Mouse (Mus musculus) limb, embryonic 11.5 days (tissue): ENCODE data around the gene Atp6v1f. TPM values are rescaled to one million over a fixed set of nuclear protein-coding genes. Genes with fewer than 3 reads are reported as not detected.
A peak's percentile ranks its signal among the peaks of the same experiment; 100 is the strongest.

Experiments used
- ATAC-seq: fragments of 200-750 bp; cut with Nextera tagmentation; 2 replicates; pipeline ENCODE4 v1.8.0; 2017; ENCODE audit warnings: low read depth; ENCODE audit not compliant: insufficient number of reproducible peaks, low FRiP score, low TSS enrichment
- DNase-seq: peaks from one replicate; pipeline ENCODE4 v3.0.0-alpha.2; 2015; ENCODE audit warnings: low spot score
- H3K27ac ChIP-seq: fragments of 300-500 bp; sonication (generic); replicated peaks from 2 replicates; pipeline ENCODE4 v1.5.1; 2014; ENCODE audit warnings: low read depth, mild to moderate bottlenecking, low read length
- H3K27me3 ChIP-seq: fragments of 300-500 bp; sonication (generic); 2 replicates; pipeline ENCODE4 v1.6.1; 2014; ENCODE audit warnings: mild to moderate bottlenecking, low read length, mixed read lengths; ENCODE audit not compliant: control insufficient read depth, insufficient read depth
- H3K36me3 ChIP-seq: fragments of 300-500 bp; sonication (generic); 2 replicates; pipeline ENCODE4 v1.6.1; 2014; ENCODE audit warnings: mild to moderate bottlenecking, low read length, moderate library complexity, mixed read lengths; ENCODE audit not compliant: control insufficient read depth, insufficient read depth
- H3K4me1 ChIP-seq: fragments of 300-500 bp; sonication (generic); 2 replicates; pipeline ENCODE4 v1.6.1; 2014; ENCODE audit warnings: low read length, mixed read lengths; ENCODE audit not compliant: control insufficient read depth, insufficient read depth
- H3K4me2 ChIP-seq: fragments of 300-500 bp; sonication (generic); 2 replicates; pipeline ENCODE4 v1.6.1; 2014; ENCODE audit warnings: low read depth, mild to moderate bottlenecking, moderate library complexity; ENCODE audit not compliant: severe bottlenecking
- H3K4me3 ChIP-seq: fragments of 300-500 bp; sonication (generic); 2 replicates; pipeline ENCODE4 v1.5.1; 2014; ENCODE audit warnings: low read depth, low read length
- H3K9ac ChIP-seq: fragments of 300-500 bp; sonication (generic); 2 replicates; pipeline ENCODE4 v1.6.1; 2014; ENCODE audit warnings: mild to moderate bottlenecking, low read length
- H3K9me3 ChIP-seq: fragments of 300-500 bp; sonication (generic); 2 replicates; pipeline ENCODE4 v1.6.1; 2016; ENCODE audit warnings: low read length; ENCODE audit not compliant: control insufficient read depth
- WGBS: fragments of 180-500 bp; shearing (Covaris S2); extraction: QIAGEN DNeasy Blood & Tissue Kit; methylation state at CpG from one replicate; pipeline ENCODE4 v1.1.7; 2014; 5-methylcytosine and 5-hydroxymethylcytosine counted together
- polyA plus RNA-seq: library from polyadenylated mRNA; unstranded; fragments of >200 nt; fragmentation: Nextera tagmentation; extraction: Ambion mirVana; gene quantifications from 2 replicates; pipeline ENCODE4 v1.2.1, GENCODE M21; 2014

Gene Atp6v1f
- polyA plus RNA-seq, 1 experiment from 2014 or later: 198 TPM

DNA sequence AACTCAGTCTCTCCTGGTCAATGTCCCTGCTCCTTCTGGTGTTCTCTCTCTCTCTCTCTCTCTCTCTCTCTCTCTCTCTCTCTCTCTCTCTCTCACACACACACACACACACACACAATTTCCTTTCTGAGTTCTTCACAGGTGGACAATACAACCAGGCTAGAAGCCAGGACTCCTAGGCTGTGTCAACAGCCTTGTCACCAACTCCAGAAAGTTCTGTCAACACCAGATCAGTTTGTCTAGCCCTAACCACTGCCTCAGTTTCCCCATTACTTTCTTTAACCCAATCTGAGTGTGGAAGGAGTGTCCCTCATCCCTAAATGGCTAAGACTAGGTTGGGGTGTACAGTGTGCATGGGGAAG, 34.9 kb upstream of the Atp6v1f start:
- DNase-seq (no peak), ATAC-seq (no peak)
- H3K9ac ChIP-seq: peak overlapping the region; percentile 66; the same call in 1 of the 2 replicates
- H3K9me3 ChIP-seq: no peaks in the 10 kb centered on the region
- no peaks in the 10 kb centered on the region for H3K36me3 ChIP-seq
- H3K4me1 ChIP-seq: peaks cover 34% of the 10 kb centered on the region
- peaks cover 9% of the 10 kb centered on the region for H3K27me3 ChIP-seq
- peak overlapping the region; percentile 45 for H3K4me3 ChIP-seq
- H3K4me2 ChIP-seq: peak overlapping the region; percentile 89
- no peak overlapping the region for H3K27ac ChIP-seq

DNA sequence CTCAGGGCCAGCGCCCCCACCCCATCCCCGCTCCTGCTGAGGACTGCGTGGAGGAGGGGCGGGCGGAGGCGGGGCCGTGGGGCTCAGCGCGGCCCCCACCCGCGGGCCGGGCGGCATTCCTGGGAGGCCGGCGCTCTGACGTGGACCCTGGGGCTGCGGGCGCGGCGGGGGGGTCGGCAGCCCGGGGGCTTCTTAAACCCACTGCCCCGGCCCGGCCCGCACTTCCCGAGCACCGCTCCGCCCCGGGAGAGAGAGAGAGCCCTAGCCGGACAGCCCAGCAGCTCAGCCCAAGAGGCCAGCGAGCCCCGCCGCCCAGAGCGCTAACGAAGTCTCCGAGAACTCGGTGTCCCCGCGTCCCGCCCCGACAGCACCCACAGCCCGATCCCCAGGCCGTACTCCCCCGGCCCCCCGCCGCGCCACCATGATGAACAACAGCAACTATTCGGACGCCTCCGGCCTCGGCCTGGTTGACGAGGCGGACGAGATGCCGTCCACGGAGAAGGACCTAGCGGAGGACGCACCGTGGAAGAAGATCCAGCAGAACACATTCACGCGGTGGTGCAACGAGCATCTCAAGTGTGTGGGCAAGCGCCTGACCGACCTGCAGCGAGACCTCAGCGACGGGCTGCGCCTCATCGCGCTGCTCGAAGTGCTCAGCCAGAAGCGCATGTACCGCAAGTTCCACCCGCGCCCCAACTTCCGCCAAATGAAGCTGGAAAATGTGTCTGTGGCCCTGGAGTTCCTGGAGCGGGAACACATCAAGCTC, 34.3 kb upstream of the Atp6v1f start, which contains the start of gene Flnc:
TSS of gene Flnc (plus strand) at position 219 of the 766 bp plus-strand sequence.
- DNase-seq (peak; percentile 65), ATAC-seq (no peak)
- H3K4me3 ChIP-seq: peak within 1 kb of the TSS; percentile 45
- peaks cover 34% of the 10 kb centered on the region for H3K4me1 ChIP-seq
- no peak within 1 kb of the TSS for H3K27ac ChIP-seq
- H3K9me3 ChIP-seq: no peaks in the 10 kb centered on the region
- peak within 1 kb of the TSS; percentile 89 for H3K4me2 ChIP-seq
- peaks cover 9% of the 10 kb centered on the region for H3K27me3 ChIP-seq
- no peaks in the 10 kb centered on the region for H3K36me3 ChIP-seq
- peak within 1 kb of the TSS; percentile 66 for H3K9ac ChIP-seq
- under 1% methylated on average over 71 of the region's 77 CpGs for WGBS

DNA sequence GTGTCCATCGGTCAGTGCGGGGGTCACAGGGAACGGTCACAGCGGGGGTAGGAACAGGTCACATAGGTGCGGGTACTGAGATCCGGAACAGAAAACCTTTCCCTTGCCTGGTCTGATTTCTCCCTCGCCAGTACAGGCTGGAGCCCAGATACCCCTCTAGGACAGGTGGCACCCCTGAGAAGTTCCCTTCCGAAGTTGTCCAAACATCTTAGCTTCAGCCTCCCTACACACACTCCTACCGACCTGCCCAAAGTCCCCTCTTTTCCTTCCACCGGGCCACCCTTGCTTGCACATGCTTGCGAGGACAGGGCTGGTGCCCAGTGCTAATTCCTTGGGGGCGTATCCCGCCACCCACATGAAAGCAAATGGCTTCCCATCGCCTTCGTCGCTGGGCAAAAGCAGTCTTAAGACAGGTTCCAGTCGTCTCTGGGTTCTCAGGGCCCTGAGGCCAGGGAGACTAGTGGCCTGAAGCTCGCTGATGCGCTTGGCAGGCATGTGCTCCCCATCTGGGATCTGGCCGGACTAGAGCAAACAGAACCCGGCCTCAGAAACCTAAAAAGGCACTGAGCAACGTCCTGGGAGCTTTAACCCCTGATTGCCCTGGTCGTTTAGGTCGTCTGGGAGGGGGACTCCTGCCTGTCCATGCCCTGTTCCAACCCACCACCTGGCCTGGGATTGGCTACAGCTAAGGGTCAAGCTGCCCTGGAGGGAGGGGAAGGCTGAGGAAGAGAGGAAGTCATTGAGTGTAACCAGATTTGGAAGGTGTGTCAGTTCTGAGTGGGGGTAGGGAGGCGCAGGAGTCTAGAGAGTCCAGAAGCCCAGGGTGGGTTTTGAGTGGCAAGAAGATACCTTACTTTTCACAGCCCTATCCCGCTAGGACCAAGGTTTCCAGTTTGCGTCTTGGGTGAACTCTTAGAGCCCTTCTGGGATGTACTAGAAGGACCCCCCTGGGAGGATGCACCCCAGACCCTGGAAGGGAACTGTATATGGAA, 33.4 kb upstream of the Atp6v1f start:
- no peak overlapping the region for H3K27ac ChIP-seq
- 0 out of 2 replicates have a peak, but pooled peaks have one; percentile 1 for ATAC-seq
- no peaks in the 10 kb centered on the region for H3K9me3 ChIP-seq
- peak overlapping the region; percentile 45 for H3K4me3 ChIP-seq
- 2% methylated on average over 27 of the region's 27 CpGs for WGBS
- H3K4me1 ChIP-seq: peaks cover 34% of the 10 kb centered on the region
- no peaks in the 10 kb centered on the region for H3K36me3 ChIP-seq
- H3K9ac ChIP-seq: peak overlapping the region; percentile 66; the same call in 1 of the 2 replicates
- peaks cover 9% of the 10 kb centered on the region for H3K27me3 ChIP-seq
- peak overlapping the region; percentile 89 for H3K4me2 ChIP-seq
- peak; percentile 68 for DNase-seq

DNA sequence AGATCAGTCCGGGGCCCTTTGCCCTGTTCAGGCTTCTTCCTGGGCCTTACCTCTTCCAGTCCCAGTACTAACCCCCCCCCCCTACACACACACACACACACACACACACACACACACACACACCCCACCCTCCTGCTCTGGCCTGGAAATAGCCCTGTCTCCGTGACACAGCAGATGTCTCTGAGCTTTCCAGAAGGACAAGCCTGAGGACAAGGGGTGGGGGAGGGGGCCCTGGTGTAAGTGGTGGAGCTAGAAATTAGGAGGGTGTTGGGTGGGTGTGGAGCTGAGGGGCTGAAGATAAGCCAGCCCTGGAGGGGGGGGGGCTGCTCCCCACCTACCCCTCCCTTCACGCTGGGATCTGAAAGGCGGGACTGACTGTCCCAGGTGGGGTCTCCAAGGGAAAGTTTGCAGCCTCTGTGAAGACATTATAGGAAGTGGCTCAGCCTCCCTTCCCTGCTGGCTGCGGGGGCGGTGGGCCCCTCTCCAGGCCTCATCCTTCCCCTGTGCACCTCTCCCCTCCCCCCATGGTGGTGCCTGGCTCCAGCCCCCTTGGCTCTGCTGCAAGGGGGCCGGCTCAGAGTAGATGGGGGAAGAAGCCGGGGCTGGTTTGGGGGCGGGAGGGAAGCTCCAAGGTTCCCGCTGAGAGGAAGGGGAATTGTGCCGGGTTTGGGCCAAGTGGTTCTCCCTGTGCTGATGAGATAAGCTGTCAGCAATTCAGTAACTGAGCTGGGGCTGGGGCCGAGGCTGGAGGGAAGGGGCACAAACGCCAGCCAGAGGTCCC, 32.4 kb upstream of the Atp6v1f start:
- 2% methylated on average over 13 of the region's 13 CpGs for WGBS
- Histone ChIP-seq H3K4me2 (peak overlapping the region; percentile 89), H3K27ac (peak overlapping the region; percentile 1; the same call in 1 of the 2 replicates), H3K4me1 (peaks cover 34% of the 10 kb centered on the region), H3K9me3 (no peaks in the 10 kb centered on the region), H3K4me3 (peak overlapping the region; percentile 45), H3K36me3 (no peaks in the 10 kb centered on the region), H3K9ac (0 out of 2 replicates have a peak overlapping the region, but pooled peaks have one; percentile 49), H3K27me3 (peaks cover 9% of the 10 kb centered on the region)
- ATAC-seq: 0 out of 2 replicates have a peak, but pooled peaks have one; percentile 17
- DNase-seq: peak; percentile 53

DNA sequence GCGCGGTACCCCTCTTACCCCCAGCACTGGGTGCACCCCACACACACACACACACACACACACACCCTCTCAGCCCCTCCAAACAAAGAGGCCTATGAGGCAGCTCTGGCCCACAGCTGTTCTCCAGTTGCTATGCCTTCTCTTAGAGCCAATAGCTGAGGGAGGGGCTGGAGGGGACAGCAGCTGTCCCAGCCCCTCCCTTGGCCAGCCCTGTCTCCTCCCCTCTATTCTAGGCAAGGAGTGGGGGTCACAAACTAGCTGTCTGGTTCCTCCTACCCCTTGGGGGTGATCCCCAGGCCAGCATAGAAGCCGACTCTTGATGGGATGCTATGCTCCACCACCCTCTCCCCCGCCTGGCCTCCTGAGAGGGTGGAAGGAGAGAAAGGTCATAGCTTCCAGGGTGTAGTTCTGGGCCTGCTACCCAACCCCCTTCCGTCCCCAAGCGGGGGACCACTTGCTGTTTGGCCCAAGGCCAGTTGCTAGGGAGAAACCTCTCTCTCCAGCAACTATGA, 31.5 kb upstream of the Atp6v1f start:
- peak; percentile 54 for DNase-seq
- Histone ChIP-seq H3K9me3 (no peaks in the 10 kb centered on the region), H3K4me1 (peaks cover 34% of the 10 kb centered on the region), H3K4me3 (no peak overlapping the region), H3K9ac (peak overlapping the region; percentile 34; the same call in 1 of the 2 replicates), H3K4me2 (peak overlapping the region; percentile 40), H3K27me3 (peaks cover 9% of the 10 kb centered on the region), H3K36me3 (no peaks in the 10 kb centered on the region), H3K27ac (peak overlapping the region; percentile 36; the same call in 1 of the 2 replicates)
- ATAC-seq: peak; percentile 70
- WGBS: 10% methylated on average over 6 of the region's 6 CpGs

DNA sequence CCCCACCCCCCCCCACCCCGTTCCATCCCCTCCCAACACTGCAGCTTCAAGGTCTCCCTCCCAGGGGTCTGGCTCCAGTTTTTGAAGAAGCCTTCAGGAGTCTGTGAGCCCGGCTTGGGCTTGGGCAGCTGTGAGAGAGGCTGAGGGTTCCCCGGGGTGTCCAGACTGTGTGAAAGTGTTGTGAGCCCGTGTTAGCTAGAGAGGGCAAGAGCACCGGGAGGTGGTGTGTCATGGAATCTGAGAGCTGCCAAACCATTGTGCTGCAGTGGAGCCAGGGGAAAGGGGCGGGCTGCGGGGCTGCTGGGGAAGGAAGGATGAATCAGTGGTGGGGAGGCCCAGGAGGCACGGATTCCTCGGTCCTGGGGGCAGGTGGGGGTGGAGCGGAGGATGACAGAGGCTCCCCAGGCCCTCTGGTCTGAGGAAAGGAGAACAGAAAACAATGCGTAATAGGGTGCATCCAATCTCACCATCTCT, 31.0 kb upstream of the Atp6v1f start:
- Histone ChIP-seq H3K27me3 (peaks cover 9% of the 10 kb centered on the region), H3K4me3 (0 out of 2 replicates have a peak overlapping the region, but pooled peaks have one; percentile 5), H3K9ac (peak overlapping the region; percentile 22; the same call in 1 of the 2 replicates), H3K36me3 (no peaks in the 10 kb centered on the region), H3K4me2 (peak overlapping the region; percentile 40; the same call in 1 of the 2 replicates), H3K4me1 (peaks cover 34% of the 10 kb centered on the region), H3K27ac (peak overlapping the region; percentile 36; the same call in 1 of the 2 replicates), H3K9me3 (no peaks in the 10 kb centered on the region)
- ATAC-seq (no peak; the same call in 1 of the 2 replicates), DNase-seq (peak; percentile 39)
- WGBS: 10% methylated on average over 11 of the region's 11 CpGs

DNA sequence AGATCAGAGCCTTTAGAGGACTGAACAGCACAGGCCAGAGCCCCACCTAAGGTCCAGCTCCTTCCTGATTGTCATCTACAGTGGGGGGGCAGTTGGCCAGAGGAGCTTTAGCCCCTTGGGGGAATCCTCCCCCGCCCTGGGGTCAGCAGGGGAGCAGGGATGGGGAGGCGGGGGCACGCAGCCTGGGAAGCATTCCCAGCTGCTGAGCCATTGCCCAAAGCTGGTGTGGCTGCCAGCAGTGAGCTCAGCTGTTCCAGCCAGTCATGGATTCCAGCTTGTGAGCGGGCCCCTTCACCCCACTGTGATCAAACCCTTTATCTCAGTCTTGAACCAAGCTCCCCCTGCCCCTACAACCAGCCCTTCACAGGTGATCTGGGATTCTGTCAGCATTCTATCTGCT, 28.3 kb upstream of the Atp6v1f start:
- H3K4me1 ChIP-seq: peaks cover 26% of the 10 kb centered on the region
- no peaks in the 10 kb centered on the region for H3K27me3 ChIP-seq
- H3K9ac ChIP-seq: no peak overlapping the region
- no peak overlapping the region for H3K4me2 ChIP-seq
- WGBS: 74% methylated on average over 4 of the region's 4 CpGs
- no peak overlapping the region for H3K27ac ChIP-seq
- no peaks in the 10 kb centered on the region for H3K9me3 ChIP-seq
- ATAC-seq (no peak), DNase-seq (no peak)
- no peaks in the 10 kb centered on the region for H3K36me3 ChIP-seq
- H3K4me3 ChIP-seq: no peak overlapping the region
